Mouse (Mus musculus) liver, postnatal 0 days (tissue): ENCODE measurements at regions not wholly inside any gene's neighbourhood (a gene's known extent, or its start where the extent isn't known, plus 50 kb on each side); places are given as distances from the start of the nearest gene placed in this dataset.

Source experiments
- CTCF ChIP-seq: sonication (generic); IDR thresholded peaks from 2 replicates; pipeline ENCODE4 v1.5.1; 2016; ENCODE audit warnings: antibody characterized with exemption, low read depth
- EP300 ChIP-seq: IDR thresholded peaks from 2 replicates; pipeline ENCODE4 v1.6.1; 2016; ENCODE audit warnings: antibody characterized with exemption, low read depth, mild to moderate bottlenecking

GRCm38 (mm10) chr16:7549568-7549967 lies 875.4 kb downstream of the Tmem114 start:
- TF ChIP-seq CTCF (no peak), EP300 (no peak)
